Mouse (Mus musculus) ES-Bruce4 (cell line): ENCODE results near the gene Slc25a21.

Experiments
- CTCF ChIP-seq: IDR thresholded peaks from one replicate; pipeline ENCODE4 v1.8.1; 2011; ENCODE audit warnings: low read depth, low read length
- EP300 ChIP-seq: IDR thresholded peaks from 2 replicates; pipeline ENCODE4 v1.6.1; 2011; ENCODE audit warnings: low read depth, low read length; ENCODE audit not compliant: insufficient read depth
- POLR2A ChIP-seq: IDR thresholded peaks from one replicate; pipeline ENCODE4 v1.8.1; 2011; ENCODE audit warnings: low read length; ENCODE audit not compliant: insufficient read depth

DNA sequence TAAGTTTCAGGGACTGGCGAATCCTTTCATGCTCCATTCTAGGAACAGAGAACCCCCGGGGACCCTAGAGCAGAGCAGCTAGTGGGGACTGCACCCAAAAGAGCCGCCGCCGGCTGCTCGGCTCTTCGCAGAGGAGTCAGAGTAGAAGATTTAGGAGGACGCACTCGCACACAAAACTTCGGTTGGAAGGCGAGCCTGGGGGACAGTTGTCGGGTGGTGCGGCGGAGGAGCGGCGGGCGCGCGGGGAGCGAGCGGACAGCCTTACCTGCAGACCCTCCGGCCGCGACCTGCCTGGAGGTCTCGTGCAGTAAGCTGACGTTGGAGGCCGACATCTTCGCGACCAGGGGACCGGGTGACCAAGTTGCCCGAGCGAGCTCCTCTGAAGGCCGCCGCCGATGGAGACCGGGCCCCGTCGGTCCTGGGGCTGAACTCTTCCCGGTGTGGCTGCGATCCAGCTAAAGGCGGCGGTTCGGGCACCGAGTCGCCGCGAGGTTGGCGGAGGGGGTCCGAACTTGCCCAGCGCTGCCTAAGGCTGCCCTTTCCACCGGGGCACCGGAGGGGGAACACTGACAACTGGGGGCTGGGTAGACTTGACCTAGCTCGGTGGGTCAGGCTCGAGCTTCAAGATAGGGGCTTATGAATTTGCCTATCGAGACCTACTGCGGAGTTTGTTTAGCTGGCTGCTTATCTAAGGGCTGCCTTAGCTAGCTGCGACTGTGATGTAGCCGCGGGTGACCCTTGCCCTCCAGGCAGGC is 487 bp downstream of the Slc25a21 start:
- TF ChIP-seq CTCF (no peak), EP300 (no peak), POLR2A (no peak)
